Mouse (Mus musculus) stomach, adult 2 months (tissue): ENCODE data around the gene Ssr2. TPM values are rescaled to one million over a fixed set of nuclear protein-coding genes. Genes with fewer than 3 reads are reported as not detected.

Source experiments
- polyA plus RNA-seq: library from polyadenylated mRNA; depleted of rRNA; stranded (reverse); fragments of >200 nt; gene quantifications from 2 replicates; pipeline ENCODE4 v1.2.3, GENCODE M21; 2012; rRNA removed

Ssr2 gene
- 83.7 and 87.3 TPM in 2 replicates for polyA plus RNA-seq

DNA sequence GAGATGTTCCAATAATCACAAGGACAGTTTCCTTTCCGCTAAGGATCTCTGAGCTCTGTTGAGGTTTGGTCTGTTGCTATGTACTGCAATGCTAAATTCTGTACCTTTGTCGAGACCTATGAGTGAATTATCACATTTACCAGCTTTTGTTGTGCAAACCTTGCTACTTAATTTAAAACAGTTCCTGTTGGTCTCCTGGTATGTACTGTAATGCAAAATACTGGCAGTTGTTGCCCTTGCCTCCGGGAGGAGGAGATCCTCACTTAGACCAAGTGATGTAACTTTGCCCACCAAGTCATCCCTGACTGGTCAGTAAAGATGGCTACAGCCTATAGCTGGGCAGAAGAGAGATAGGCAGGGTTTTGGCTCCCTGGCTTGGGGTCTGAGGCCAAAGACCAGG is at the start of gene Ssr2:
Ssr2 (plus strand) TSS at position 337 of the 400 bp plus-strand sequence.

DNA sequence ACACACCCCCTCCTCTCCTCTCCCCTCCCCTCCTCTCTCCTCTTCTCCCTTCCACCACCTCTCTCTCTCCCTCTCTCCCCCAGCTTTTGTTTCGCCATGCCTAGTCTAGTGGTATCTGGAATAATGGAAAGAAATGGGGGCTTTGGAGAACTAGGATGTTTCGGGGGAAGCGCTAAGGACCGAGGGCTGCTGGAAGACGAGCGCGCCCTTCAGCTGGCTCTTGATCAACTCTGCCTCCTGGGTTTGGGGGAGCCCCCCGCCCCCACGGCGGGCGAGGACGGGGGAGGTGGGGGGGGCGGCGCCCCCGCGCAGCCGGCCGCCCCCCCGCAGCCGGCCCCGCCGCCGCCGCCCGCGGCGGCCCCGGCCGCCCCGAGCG is 43.4 kb upstream of the Ssr2 start, which contains the start of gene Mex3a:
Mex3a (plus strand) TSS at position 97 of the 376 bp plus-strand sequence.

DNA sequence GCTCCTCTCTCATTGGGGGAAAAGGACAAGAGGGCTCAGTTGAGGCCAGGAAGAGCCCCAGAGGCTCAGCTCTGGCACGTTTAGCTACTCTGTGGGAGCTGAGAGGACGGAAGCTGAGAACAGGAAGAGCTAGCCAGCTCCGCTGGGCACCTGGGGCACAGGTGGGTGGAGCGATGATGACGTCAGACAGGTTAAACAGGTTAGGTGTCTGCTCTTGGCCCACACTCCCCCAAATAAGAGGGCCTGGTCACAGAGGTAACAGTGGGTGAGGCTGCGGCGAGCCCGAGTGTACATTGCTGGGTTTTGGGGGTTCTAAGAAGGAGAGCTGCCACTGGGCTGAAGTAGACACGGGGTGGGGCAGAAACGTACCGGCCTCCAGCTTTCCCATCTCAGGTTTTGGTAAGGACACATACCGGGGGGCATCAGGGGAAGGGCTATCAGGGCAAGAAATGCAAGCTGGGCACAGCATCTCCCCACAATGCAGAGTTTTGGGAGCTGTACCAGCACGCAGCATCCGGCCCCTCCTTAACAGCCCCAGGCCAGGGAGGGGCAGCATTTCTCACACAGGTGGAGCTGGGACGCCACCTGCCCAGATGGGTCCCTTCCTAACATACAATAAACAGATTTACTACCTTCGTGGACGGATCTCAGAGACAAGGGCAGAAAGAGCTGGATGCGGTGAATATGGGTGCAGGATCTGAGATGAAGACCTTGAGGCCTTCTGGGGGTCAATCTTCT is 27.3 kb upstream of the Ssr2 start, which contains the start of gene Rab25:
Rab25 (minus strand) TSS at position 121 of the 738 bp plus-strand sequence.

DNA sequence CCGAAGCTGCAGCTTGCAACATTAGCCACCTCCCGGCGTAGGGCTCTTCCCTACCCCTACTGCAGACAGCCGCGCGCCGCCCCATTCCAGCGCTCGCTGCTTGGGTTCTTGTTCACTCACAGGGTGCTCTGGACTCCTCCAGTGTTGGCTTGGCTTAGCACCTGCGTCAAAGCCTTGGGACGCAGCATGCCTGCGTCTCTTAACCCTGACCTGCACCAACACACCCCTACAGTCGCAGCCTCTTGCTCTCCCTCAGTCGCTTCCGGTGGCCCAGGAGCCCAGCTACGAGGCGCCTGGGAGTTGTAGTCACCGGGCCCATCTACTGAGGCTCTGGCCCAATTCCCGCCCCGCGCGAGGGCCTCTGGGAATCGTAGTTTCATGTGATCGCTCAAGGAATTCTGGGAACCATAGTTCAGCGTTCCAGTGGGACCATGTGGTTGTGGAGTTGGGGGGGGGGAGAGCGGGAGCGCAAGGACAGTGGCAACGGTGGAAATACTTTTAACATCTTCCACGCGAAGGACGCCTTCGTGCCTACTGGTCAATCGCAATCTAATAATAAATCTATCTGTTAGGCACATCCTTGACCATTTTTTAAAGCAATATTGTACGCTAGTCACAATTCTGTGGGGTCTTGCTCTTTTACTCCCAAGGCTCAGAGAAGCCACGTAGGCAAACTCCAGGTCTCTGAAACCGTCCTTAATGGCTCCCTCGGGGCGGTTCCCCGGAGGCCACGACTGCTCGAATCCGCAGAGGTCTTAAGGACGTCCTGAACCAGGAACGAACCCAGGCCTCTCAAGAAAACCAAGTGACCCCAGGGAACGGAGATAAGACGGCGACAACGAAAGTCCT is 22.8 kb upstream of the Ssr2 start, which contains the start of gene Lamtor2:
Lamtor2 (minus strand) TSS at position 399 of the 849 bp plus-strand sequence.

DNA sequence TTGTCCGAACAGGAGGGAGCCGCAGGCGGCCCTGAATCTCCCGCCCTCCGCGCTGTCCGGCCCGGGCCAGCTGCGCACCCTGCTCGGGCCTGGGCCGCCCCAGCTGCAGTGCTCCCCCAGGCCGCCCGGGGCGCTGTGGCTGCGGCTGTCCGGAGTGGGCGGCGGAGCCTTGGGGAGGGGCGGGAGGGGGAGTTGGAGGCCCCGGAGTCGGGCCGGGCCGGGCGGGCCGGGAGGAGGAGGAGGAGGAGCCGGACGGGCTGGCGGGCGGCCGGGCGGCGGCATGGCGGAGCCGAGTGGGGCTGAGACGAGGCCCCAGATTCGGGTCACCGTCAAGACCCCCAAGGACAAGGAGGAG is 22.2 kb upstream of the Ssr2 start, which contains the start of gene Ubqln4:
Ubqln4 (plus strand) TSS at position 234 of the 355 bp plus-strand sequence.

DNA sequence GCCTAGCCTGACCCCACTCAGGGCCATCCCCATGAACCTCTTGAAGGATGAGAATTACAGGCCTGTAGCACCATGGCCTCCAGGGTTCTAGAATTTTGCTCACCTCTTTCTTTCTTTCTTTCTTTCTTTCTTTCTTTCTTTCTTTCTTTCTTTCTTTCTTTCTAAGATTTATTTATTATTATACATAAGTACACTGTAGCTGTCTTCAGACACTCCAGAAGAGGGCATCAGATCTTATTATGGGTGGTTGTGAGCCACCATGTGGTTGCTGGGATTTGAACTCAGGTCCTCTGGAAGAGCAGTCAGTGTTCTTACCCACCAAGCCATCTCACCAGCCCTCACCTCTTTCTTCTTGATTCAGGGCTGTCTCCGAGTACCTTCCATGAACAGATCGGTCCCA is 30.0 kb downstream of the Ssr2 start, which contains the start of gene Arhgef2:
Arhgef2 (plus strand) TSS at position 301 of the 400 bp plus-strand sequence.

Other genes starting within 250 kb of the Ssr2 start
- gene Tmem79, start 239.7 kb upstream of the Ssr2 start, polyA plus RNA-seq: 40.7 and 48.8 TPM in 2 replicates
- gene Smg5, start 239.6 kb upstream of the Ssr2 start, polyA plus RNA-seq: 42.3 and 43.1 TPM in 2 replicates
- 8.0 and 8.7 TPM in 2 replicates for gene Paqr6, start 211.3 kb upstream of the Ssr2 start, polyA plus RNA-seq
- gene Bglap3, start 203.1 kb upstream of the Ssr2 start, polyA plus RNA-seq: 46.2 and 131 TPM in 2 replicates
- 3.0 and 4.0 TPM in 2 replicates for gene Bglap2, start 197.2 kb upstream of the Ssr2 start, polyA plus RNA-seq
- 1.2 TPM in 1 of 2 replicates, not detected in the other for gene Bglap, start 191.4 kb upstream of the Ssr2 start, polyA plus RNA-seq
- gene Pmf1, start 165.5 kb upstream of the Ssr2 start, polyA plus RNA-seq: 41.6 and 46.6 TPM in 2 replicates
- gene Slc25a44, start 150.7 kb upstream of the Ssr2 start, polyA plus RNA-seq: 9.1 and 9.2 TPM in 2 replicates
- gene Sema4a, start 114.7 kb upstream of the Ssr2 start, polyA plus RNA-seq: 63.2 and 71.8 TPM in 2 replicates
- 280 and 417 TPM in 2 replicates for gene Lmna, start 65.9 kb upstream of the Ssr2 start, polyA plus RNA-seq
- 0.32 and 0.44 TPM in 2 replicates for gene Mex3a, start 43.5 kb upstream of the Ssr2 start, polyA plus RNA-seq
- gene Rab25, start 27.6 kb upstream of the Ssr2 start, polyA plus RNA-seq: 222 and 238 TPM in 2 replicates
- gene Lamtor2, start 22.8 kb upstream of the Ssr2 start, polyA plus RNA-seq: 83.0 and 88.7 TPM in 2 replicates
- 30.5 and 32.0 TPM in 2 replicates for gene Ubqln4, start 22.1 kb upstream of the Ssr2 start, polyA plus RNA-seq
- 29.7 and 42.2 TPM in 2 replicates for gene Arhgef2, start 30.1 kb downstream of the Ssr2 start, polyA plus RNA-seq
- 0.11 TPM in 1 of 2 replicates, not detected in the other for gene Rxfp4, start 77.3 kb downstream of the Ssr2 start, polyA plus RNA-seq
- 30.1 and 31.0 TPM in 2 replicates for gene Khdc4, start 109.9 kb downstream of the Ssr2 start, polyA plus RNA-seq
- gene Rit1, start 141.0 kb downstream of the Ssr2 start, polyA plus RNA-seq: 22.9 and 28.9 TPM in 2 replicates
- gene Syt11, start 199.3 kb downstream of the Ssr2 start, polyA plus RNA-seq: 2.0 and 2.1 TPM in 2 replicates